Mouse (Mus musculus) lung, postnatal 36 days (tissue): ENCODE results near the gene Tmem106a.
A peak's percentile ranks its signal among the peaks of the same experiment; 100 is the strongest.
"Not testable (repeated sequence)": the region's sequence is repeated elsewhere in the genome, so short reads cannot be mapped to it uniquely, and the experiment has no call there.

Experiments used
- DNase-seq: peaks from one replicate; pipeline ENCODE4 v3.0.0; 2022; ENCODE audit warnings: mixed read lengths

The Tmem106a gene

DNA sequence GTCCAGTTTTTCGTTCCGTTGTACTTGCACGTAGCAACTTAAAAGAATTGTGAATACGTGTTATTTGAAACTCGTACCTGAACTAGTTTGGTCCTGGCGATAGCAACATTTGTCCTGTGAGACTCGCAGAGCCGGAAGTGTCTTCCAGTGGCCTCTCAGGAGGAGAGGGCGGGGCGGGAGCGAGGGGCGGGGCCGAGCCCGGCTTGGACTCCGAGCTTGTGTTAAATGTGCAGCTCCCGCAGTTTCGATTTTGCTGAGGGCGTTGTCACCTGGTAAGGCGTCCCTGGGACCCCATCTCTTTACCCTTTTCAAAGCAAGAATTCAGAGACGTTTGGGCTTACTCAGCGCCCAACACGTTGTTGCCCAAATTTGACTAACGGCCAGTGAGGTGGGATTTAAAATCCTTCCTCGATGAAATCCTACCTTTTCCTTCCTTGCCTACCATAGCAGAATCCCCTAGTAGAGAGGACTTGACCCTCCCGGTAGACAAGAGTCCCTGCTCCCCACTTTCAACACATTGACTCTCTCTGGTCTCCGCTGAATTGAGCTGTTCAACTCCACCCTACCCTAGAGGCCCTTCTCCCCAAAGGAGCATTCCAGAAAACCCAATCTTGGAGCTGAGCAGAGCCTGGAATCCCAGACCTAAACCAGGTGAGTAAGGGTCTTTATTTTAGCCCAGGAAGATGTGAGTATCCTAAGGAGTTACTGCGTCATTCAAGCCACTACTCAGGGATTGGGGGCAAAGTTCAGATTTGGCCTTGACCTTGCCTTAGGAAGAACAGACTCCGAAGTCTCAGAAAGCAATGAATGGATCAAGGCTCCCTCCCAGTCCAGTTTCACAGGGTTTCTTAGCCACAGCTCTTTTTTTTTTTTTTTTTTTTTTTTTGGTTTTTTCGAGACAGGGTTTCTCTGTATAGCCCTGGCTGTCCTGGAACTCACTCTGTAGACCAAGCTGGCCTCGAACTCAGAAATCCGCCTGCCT lies at the start of gene Tmem106a:
Gene Tmem106a (plus strand): TSS at position 189 of the 982 bp plus-strand sequence.
- peak; percentile 87 for DNase-seq

DNA sequence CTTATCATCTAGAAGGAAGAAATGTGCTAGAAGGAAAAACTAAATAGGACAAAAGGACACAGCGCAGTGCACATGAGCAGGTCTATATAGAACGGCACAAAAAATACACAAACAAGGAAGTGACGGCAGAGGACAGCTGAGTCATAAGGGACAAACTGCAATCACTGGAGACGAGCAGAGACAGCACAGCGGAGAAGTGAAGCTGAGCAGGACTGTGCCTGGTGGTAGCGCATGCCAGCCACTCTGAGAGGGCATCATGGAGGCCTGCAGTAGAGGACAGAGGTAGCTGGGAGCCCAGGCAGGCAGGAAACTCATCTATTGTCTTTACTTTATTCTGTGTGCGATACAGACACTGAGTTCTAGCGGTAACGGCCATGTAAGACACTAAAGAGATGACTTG lies 38.5 kb upstream of the Tmem106a start:
- DNase-seq, result peak; percentile 22

DNA sequence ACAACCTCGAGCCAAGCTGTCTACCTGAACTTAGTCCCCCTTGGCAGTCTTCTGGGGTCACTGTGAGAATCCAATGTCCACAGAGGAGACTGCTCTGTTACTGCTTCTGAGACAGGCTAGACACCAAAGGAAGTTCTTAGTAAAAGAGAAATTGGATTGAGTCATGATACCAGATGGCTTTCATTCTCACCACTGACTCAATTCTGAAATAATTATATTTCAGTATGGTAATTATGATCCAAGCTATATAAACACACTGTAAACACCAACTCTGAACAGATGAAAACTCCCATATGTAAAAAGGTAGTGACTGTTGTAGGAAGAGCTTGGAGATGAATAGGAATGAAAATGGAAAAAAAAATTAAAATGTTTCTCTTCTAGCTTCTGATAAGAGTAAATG lies 37.9 kb upstream of the Tmem106a start:
- no peak for DNase-seq

DNA sequence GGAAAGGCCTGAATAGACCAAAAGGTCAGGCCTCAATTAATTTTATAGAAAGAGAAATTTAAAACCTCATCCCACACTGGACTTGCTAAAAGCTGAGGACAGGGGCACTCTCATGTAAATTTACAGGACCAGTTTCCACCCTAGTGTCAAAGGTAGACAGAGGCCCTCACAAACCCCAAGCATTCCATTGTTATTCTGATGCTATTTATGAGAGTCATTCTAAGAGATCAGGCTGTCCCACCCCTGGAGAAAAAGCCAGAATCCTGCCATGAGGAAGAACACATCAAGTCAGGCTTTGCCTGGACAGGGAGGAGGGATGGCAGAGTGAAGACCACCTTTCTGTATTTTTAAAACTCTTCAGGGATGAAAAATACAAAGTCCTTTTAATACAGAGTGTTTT lies 33.5 kb upstream of the Tmem106a start:
- DNase-seq, result no peak

DNA sequence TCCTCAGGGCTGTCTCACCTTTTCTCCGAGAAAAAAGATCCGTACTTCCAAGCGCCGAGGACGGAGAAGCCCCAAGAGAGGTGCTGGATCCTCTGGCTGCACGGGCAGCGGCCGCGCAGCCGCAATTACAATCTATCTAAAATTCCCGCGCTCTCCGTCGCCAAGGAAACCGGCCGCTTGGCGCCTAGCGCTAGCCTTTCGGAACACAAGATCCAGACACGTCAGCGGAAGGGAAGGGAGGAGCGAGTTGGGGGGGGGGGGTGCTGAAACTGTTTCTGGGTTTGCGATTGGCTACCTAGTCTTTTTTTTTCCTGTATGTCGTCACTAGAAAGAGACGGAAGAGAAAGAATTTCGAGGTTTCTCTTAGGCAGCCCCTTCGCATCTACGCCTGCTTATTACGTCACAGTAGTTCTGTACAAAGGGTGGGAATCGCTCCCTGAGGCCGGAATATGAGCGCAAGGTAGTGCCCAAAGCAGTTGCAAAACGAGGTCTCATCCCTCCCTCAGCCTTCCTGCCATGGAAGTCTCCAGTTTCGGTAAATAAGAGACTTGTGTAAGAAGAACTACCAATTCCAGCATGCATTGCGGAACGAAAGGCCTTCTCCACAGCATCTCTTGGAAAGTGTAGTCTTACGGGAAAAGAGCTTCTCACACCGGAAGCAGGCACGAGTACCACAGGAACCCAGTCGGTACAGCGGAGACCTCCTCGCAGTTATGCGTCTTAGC lies 30.1 kb upstream of the Tmem106a start, which contains the start of the genes Brca1 and Nbr1:
Gene Brca1 (minus strand): TSS at position 205 of the 725 bp plus-strand sequence.
Gene Nbr1 (plus strand): TSS at position 399 of the 725 bp plus-strand sequence.
- peak; percentile 96 for DNase-seq

DNA sequence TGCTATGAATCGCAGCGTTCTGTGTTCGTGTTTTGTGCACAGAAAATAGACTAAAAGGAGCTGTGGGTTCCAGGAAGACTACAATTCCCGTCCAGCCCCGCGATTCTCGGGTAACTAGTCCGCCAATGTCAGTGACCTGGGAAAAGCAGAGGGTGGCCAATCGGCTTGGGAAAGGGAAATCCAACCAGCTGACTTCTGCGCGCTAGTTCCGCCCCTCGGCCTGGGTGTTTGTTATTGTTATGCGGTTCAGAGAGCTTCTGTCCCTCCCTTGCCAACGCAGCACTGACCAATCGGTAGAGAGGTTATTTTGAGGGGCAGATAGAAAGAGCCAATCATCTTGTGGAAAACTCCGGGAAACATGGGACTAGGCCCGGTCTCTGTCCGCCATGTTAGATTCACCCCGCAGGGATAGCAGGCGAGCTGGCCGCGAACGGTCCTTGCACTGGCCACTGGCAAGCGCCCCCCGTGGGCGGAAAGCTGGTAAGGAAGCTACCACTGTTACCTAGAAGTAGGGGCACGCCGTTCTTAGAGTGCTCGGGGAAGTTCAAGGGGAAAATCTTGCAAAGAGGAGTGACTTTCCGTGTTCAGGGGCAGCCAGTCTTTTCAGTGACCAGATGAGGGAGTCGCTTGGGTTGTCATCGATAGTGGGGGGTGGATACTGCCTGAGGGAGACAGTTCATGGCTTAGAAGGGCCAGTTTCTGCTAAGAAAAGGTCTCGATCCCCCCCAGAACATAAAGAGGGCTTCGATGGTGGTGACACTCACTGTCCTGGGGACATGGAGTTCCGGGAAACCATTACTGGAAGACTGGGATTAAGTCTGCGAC lies 29.4 kb upstream of the Tmem106a start:
- DNase-seq, result peak; percentile 100

DNA sequence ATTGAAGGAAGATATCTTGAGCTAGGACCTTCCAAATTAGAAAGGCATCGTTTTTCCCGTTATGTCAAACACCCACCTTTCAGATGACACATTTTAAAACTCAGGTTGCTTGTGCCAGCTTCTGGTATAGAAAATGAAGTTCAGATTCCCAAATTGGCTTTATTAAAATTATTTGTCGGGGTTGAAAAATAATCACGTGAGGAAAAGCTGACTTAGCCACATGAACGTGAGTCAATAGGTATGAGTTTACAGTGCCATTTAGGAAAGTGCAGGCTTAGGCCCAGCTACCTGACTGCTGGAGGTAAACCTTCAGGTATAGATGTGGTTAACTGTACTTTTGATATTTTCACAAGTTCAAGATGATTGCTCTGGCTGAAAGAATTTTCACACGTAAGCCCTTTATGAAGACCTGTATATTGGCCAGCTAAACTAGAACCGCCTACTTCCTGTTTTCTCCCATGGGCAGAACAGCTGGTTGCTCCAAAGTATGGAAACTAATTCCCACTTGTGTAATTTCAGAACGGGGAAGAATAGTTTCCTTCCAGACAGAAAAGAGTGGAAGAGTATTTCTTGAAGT lies 28.6 kb upstream of the Tmem106a start:
- DNase-seq, result peak; percentile 33

DNA sequence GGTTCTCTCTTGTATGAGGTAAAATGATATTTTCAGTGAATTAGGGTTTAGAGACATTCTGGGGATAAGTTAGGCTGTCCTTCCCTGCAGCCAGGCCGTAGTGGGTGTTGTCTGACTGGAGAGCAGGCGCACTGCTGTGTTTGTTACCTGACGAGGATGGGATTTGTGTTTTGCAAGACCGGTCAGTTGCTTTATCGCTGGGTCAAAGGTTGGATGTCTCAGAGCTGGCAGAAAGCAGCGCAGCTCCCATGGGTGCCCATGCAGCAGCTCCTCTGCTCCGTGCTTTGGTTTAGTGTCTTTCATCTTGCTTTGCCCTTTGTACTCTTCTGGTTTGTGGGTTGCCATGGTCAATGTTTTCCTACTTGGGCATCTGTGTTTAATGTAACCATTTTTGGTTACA lies 25.5 kb upstream of the Tmem106a start:
- no peak for DNase-seq

DNA sequence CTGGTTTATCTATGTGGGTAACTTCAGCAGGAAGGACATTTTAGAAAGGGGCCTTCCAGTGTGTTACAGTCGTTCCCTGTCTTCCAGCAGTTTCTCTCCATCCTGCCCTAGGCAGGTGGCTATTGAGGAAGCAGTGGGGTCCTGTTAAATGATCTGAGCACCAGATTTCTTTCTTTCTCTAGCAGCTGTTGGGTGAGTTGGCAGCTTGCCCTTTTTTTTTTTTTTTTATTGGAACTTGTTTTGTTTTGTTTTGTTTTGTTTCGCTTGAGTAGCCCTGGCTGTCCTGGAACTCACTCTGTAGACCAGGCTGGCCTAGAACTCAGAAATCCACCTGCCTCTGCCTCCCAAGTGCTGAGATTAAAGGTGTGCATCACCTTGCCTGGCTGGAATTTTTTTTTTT lies 25.1 kb upstream of the Tmem106a start:
- no peak for DNase-seq

DNA sequence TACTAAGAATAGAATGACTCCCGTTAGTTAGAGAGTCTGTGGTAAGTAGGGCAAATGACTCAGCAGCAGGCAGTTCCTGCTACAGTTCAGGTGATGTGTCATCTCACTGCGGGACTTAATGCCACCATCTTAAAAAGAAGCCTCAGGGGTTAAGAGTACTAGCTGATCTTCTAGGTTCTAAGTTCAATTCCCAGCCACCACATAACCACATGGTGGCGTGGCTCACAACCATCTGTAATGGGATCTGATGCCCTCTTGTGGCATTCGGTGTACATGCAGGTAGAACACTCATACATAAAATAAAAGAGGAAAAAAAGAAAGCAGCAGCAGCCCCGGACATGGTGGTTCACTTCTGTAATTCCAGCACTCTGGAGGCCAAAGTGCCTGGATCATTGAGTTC lies 19.7 kb upstream of the Tmem106a start:
- peak; percentile 83 for DNase-seq

DNA sequence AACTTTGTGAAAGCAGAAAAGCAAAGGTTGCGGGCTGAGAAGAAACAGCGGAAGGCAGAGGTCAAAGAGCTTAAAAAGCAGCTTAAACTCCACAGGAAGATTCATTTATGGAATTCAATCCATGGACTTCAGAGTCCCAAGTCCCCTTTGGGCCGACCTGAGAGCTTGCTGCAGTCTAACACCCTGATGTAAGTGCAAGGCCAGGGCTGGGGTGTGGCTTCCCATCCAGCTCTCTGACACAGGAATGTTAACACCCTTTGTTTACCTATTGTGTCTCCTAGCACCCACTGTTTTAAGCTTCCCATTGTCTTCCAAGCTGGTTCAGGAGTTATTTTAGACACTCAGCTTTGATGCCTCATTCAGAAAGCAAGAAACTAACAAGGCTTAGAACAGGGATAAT lies 13.6 kb upstream of the Tmem106a start:
- no peak for DNase-seq

DNA sequence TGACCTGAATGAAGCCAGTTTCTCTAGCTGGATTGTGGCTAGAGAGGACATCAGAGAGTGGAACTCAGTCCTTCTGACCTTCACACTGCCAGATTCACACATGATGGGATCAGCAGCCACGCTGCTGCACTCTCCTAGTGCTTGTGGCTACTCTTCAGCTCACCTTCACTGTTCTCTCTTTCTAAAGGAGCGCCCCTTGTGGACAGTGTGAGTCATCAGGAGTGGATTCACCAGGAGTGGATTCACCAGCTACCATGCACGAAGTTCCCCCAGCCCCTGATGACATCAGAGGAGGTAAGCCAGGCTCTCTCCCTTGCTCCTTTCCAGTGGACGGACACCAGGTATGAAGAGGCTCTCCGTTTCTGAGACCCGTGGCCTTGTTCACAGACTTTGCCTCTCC lies 5.9 kb upstream of the Tmem106a start:
- DNase-seq, result no peak

DNA sequence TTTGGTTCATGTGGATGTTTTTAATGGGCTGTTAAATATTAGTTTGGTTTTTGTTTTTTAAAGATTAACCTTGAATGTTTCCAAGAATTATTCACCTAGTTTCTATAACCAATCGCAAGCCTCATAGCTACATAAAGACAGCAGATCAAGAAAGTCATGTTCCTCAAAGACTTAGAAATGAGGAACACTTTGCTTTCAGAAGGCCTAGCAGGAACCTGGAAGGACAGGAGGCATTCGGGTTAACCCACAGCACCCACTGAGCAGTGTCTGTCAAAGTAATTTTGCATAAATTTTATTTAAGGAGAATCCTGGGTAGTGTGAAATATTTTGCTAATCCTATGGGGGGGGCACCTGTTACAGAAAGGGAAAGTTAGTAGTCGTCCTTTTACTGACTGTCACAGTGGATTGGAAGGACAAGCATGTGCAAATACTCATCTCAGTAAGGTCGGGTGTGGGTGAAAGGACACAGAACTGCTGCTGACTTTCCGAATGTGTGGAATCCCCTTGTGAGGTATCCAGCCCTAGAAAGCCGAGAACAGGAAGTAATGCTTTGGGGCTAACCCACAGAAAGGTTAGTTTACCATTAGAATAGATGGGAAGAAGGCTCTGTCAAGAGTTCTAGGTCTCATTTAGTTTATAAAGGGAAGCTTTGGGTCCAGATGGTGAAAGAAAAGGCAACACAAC lies 819 bp upstream of the Tmem106a start:
- DNase-seq, result no peak

DNA sequence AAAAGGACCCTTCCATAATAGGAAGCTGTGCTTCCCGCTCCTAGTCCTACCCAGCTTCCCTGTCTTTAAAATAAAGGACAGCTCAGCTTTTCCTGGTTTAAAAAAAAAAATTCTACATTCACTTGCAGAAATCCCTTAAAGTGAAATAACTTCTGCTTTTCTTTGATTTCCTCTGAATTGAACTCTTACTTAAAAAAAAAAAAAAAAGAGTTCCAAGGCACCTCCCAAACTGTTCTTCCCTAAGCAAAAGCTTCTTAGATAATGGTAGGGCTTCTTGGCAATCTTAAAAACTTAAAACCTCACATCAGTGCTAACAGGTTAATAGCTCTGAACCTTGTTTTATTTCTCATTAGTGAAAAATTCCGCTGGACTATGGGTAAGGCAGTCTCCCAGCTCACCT lies 1.2 kb downstream of the Tmem106a start:
- DNase-seq, result no peak

DNA sequence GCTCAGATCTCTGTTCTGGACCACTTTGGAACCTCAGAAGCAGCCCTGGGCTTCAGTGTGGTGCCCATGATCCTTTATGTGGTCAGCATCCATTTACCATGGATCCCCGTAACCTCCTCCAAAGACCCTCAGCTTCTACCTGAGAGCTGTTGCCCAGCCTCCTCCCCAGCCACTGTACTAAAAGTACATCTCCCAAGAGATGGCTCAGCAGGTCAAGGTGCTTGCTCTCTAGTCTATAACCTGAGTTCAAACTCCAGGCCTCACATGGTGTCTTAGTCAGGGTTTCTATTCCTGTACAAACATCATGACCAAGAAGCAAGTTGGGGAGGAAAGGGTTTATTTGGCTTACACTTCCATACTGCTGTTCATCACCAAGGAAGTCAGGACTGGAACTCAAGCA lies 3.0 kb downstream of the Tmem106a start:
- DNase-seq, result not testable (repeated sequence)

DNA sequence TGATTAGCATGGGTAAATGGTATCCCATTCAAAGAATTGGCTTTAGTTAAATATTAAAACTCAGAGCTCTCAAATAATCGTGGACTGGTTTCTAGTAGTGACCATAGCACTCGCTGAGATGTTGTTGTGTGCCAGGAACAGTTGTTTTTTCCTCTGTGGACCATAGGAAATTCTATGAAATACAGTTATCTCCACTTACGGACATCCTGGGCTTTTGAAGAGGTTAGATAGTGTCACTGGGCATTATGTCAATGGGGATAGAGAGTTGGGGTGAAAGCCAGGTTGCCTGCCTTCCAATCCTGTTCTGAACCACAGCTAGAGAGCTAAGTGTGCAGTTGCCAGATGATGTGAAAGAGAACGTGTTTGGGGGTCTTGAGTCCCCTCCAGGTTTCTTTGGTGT lies 3.8 kb downstream of the Tmem106a start:
- DNase-seq, result no peak

DNA sequence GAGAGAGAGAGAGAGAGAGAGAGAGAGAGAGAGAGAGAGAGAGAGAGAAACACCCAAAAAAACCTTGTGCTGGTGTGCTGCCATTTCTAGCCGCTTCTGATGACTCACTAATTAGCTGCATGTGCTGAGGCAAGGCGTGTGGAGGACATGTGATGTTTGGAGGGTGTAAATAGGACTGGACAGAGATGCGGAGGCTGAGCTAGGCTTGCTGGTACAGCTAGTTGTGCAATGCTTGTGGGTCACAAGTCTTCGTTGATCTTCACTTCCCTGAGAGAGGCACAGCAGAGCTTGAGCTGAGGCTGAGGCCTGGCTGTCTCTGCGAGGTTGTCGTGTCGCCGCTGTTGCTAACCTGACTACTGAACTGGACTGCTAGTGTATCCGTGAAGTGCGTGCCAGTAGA lies 5.6 kb downstream of the Tmem106a start:
- DNase-seq, result peak; percentile 58

DNA sequence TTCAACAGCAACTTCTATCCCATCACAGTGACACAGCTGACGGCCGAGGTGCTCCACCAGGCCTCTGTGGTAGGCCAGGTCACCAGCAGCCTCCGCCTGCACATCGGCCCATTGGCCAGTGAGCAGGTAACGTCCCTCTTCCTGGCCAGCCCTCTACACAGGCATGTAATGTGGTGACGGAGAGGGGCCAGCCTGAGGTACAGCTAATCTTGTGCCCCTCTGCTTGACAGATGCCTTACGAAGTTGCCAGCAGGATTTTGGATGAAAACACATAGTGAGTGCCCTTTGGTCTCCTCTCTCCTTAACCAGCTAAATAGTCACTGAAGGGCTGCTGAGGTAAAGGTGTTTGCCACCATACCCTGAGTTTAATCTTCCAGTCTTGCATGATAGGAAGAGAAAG lies 6.8 kb downstream of the Tmem106a start:
- no peak for DNase-seq

DNA sequence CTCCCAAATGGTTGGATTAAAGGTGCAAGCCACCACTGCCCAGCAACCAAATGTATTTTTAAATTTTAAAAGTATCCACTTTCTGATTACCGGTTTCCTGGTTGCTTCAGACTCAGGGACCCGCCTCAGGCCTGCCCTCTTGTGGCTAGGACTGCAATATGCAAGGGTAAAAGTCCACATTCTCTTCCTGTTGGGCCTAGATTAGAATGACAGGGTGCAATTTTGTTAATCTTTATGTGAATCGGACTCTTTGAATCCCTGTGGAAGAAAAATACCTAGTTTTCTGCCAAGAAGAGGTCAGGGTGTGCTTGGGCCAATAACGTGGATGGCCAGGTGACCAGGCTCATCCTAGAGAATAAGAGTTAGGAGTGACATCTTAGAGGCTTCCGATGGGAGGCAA lies 7.4 kb downstream of the Tmem106a start:
- DNase-seq, result peak; percentile 76

DNA sequence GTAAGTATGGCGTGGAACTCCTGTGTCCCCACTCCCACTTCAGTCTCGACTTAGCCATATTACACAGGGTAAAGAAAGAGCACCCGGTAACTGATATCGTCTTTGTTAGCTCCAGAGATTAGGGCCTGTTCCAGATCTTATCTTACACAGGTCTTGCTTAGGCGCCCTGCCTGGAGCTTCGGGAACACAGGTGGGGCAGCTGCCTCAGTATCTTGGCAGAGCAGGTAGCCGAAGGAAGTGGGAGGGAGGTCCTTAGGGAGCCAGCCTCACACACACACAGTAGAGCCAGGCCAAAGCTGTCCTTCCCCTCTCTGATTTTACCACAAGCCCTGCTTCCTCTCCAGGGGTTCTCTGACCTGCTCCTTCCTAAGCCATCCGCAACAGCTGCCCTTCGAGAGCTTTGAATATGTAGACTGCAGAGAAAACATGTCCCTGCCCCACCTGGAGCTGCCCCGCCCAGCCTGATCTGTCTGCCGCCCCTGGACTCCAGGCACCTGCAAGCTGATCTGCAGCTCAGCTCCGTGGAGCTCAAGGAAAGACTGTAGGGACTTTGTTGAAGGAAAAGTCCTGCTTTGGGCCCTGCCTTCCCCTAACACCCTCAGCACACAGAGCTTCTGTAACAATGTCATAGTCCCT lies 8.1 kb downstream of the Tmem106a start:
- DNase-seq, result no peak

DNA sequence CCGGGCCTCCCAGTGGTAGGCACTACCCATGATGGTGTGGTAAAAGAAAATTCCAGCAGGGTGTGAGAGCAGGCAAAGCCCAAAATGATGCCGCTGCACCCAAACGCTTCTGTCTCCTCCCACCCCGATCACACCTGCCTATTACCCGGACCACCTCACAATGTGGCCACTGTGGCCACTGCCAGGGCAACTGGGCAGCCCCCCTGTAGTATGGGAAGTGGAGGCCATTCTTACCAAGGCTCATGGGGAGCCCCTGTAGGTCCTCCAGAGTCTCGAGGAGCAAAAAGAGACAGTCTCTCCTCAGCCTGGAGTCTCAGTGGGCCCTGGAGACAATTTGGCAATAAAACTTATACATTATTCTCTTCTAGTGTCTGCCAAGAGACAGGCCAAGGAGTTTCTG lies 17.1 kb downstream of the Tmem106a start, which contains the start of gene Gm11634:
Gene Gm11634 (minus strand): TSS at position 101 of the 400 bp plus-strand sequence.
- DNase-seq, result no peak
